Mouse (Mus musculus) stomach, postnatal 0 days (tissue): ENCODE data around the gene Mtmr12.

Source experiments
- CTCF ChIP-seq: IDR thresholded peaks from 2 replicates; pipeline ENCODE4 v1.5.1; 2016; ENCODE audit warnings: antibody characterized with exemption, low read depth, mild to moderate bottlenecking, moderate library complexity
- EP300 ChIP-seq: optimal IDR thresholded peaks from 2 replicates; pipeline ENCODE3; 2016; ENCODE audit warnings: antibody characterized with exemption

GRCm38 (mm10) chr15:12216798-12217197 is 12.0 kb downstream of the Mtmr12 start:
- TF ChIP-seq CTCF (no peak), EP300 (no peak)
